Mouse (Mus musculus): Measurements from ENCODE around the gene Nudc.

Gene Nudc

GRCm38 (mm10) chr4:133489489-133490245, 56.1 kb downstream of the Nudc start:
- DNase-seq, result no peak

GRCm38 (mm10) chr4:133488619-133489392, 57.0 kb downstream of the Nudc start:
- no peak for DNase-seq

- no peak for DNase-seq
Observed at GRCm38 (mm10) chr4:133486673-133487357, 59.0 kb downstream of the Nudc start.

- no peak for DNase-seq
Observed at GRCm38 (mm10) chr4:133485691-133486425, 59.9 kb downstream of the Nudc start.

DNA sequence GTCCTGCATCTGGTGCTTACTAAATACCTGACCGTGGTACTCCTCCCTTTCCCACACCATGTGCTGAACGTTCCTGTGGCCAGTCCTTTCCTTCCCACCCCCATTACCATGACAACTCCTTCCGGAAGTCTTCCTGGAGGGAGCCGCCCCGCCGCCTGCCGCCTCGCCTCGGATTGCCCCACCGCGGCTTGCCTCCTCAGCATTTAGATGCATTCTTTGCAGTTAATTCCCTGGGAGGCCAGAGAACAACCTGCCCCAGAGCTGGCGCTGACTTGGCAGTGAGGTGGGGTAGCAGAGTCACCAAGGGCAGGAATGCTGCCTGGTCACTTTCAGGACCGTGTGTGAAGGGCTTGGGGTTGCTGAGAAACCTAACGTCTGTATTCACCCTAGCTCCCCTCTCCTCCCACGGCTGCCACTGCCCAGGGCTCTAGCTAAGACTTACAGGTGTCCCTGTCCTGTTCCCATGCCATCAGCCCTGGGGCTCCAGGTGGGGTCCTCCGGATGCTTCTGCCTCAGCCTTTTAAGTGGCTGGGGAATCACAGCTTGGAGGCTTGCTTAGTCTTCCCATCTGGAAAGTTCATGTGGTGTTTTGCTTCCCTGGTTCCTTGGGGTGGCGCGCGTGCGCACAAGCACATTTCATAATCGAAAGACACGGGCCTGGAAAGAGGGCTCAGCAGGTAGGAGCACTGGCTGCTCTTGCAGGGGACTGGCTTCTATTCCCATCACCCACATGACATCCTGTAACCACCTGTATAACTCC, 61.4 kb downstream of the Nudc start:
- DNase-seq, result peak; percentile 83
